Mouse (Mus musculus) kidney, postnatal 0 days (tissue): ENCODE measurements around the gene Clmp. TPM values are rescaled to one million over a fixed set of nuclear protein-coding genes. Genes with fewer than 3 reads are reported as not detected.

ENCODE experiments used
- ATAC-seq: fragments of 200-750 bp; cut with Nextera tagmentation; replicated peaks from 2 replicates; pipeline ENCODE4 v1.8.0; 2017; ENCODE audit warnings: low read depth, moderate number of reproducible peaks, moderate TSS enrichment, moderate library complexity; ENCODE audit not compliant: low FRiP score
- DNase-seq: peaks from one replicate; pipeline ENCODE4 v3.0.0-alpha.2; 2016; ENCODE audit warnings: low spot score
- H3K27ac ChIP-seq: fragments of 300-500 bp; sonication (generic); 2 replicates; pipeline ENCODE4 v1.5.1; 2014; ENCODE audit warnings: mild to moderate bottlenecking
- H3K27me3 ChIP-seq: fragments of 300-500 bp; sonication (generic); 2 replicates; pipeline ENCODE4 v1.6.1; 2014; ENCODE audit warnings: low read length, mixed read lengths; ENCODE audit not compliant: insufficient read depth
- H3K36me3 ChIP-seq: fragments of 300-500 bp; sonication (generic); 2 replicates; pipeline ENCODE4 v1.6.1; 2014; ENCODE audit warnings: low read length, mixed read lengths; ENCODE audit not compliant: insufficient read depth
- H3K4me1 ChIP-seq: fragments of 300-500 bp; sonication (generic); replicated peaks from 2 replicates; pipeline ENCODE4 v1.6.1; 2014; ENCODE audit warnings: antibody characterized with exemption, low read length, mixed read lengths; ENCODE audit not compliant: insufficient read depth
- H3K4me2 ChIP-seq: fragments of 300-500 bp; sonication (generic); 2 replicates; pipeline ENCODE4 v1.6.1; 2014; ENCODE audit warnings: mild to moderate bottlenecking, low read length, moderate library complexity, mixed read lengths
- H3K4me3 ChIP-seq: fragments of 300-500 bp; sonication (generic); replicated peaks from 2 replicates; pipeline ENCODE4 v1.5.1; 2014; ENCODE audit warnings: low read depth, low read length
- H3K9ac ChIP-seq: fragments of 300-500 bp; sonication (generic); 2 replicates; pipeline ENCODE4 v1.6.1; 2014; ENCODE audit warnings: low read depth, low read length
- H3K9me3 ChIP-seq: fragments of 300-500 bp; sonication (generic); replicated peaks from 2 replicates; pipeline ENCODE4 v1.6.1; 2016; ENCODE audit warnings: low read length, inconsistent platforms, mixed read lengths
- CTCF ChIP-seq: IDR thresholded peaks from 2 replicates; pipeline ENCODE4 v1.5.1; 2016; ENCODE audit warnings: antibody characterized with exemption, low read depth, mild to moderate bottlenecking, moderate library complexity
- WGBS: fragments of 180-500 bp; shearing (Covaris S2); extraction: QIAGEN DNeasy Blood & Tissue Kit; methylation state at CpG from one replicate; pipeline ENCODE4 v1.1.7; 2014; 5-methylcytosine and 5-hydroxymethylcytosine counted together
- polyA plus RNA-seq: library from polyadenylated mRNA; unstranded; fragments of >200 nt; fragmentation: Nextera tagmentation; extraction: Ambion mirVana; gene quantifications from 2 replicates; pipeline ENCODE4 v1.2.1, GENCODE M21; 2015

The Clmp gene
- polyA plus RNA-seq, 1 experiment from 2014 or later, result 23.6 TPM

- no peaks in the 10 kb centered on the region for H3K36me3 ChIP-seq
- WGBS, result 85% methylated on average over 3 of the region's 3 CpGs
- H3K27ac ChIP-seq, result no peak within 1 kb of the TSS
- no peak within 1 kb of the TSS for H3K4me2 ChIP-seq
- no peak for DNase-seq
- no peaks in the 10 kb centered on the region for H3K27me3 ChIP-seq
- no peak for ATAC-seq
- no peaks in the 10 kb centered on the region for H3K4me1 ChIP-seq
- no peak within 1 kb of the TSS for H3K4me3 ChIP-seq
- H3K9me3 ChIP-seq, result no peaks in the 10 kb centered on the region
- no peak within 1 kb of the TSS for H3K9ac ChIP-seq
- TF ChIP-seq CTCF, result no peak
These were observed 15.4 kb upstream of the Clmp start, which contains the start of gene Gm21915 for GRCm38 (mm10) chr9:40670313-40670712. TSS of gene Gm21915 (plus strand) at chr9:40670613.

DNA sequence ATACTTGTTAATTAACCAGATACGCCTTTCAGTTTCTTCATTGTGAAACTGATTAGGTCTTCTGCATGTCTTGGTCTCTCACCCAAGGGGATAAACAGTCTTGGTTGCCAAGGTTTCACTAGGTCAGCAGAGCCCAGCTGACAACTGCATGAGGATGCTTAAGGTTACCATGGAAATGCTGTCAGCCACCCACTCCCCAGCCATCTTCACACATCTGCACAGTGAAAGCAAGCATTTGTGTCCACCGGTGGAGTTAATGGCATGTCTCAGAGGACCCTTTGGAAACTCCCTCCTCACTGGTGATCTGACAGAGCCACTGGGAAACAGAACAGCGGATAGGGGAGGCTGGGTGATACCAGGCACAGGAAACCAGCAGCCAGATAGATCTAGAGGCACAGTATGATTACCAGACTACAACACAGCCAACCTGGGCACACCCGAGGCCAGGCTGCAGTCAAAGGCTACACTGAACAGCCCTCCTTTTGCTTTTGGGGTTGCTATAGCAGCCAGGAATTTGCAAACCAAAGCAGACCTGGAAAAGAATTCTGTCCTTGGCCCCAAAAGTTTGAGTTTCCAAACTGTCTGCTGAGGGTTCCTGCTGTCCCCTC lies 14.3 kb upstream of the Clmp start:
- no peak overlapping the region for H3K27ac ChIP-seq
- DNase-seq (no peak), ATAC-seq (no peak)

GRCm38 (mm10) chr9:40675203-40675958 lies 10.4 kb upstream of the Clmp start:
- TF ChIP-seq CTCF, result no peak
- peak; percentile 65 for DNase-seq

More for the DNA sequence above, 14.3 kb upstream of the Clmp start:
- Histone ChIP-seq H3K4me1 (no peaks in the 10 kb centered on the region), H3K9ac (no peak overlapping the region), H3K4me2 (no peak overlapping the region), H3K36me3 (no peaks in the 10 kb centered on the region), H3K27me3 (no peaks in the 10 kb centered on the region), H3K9me3 (no peaks in the 10 kb centered on the region), H3K4me3 (no peak overlapping the region)
- WGBS, result 46% methylated on average over 4 of the region's 4 CpGs
- no peak for TF ChIP-seq CTCF

DNA sequence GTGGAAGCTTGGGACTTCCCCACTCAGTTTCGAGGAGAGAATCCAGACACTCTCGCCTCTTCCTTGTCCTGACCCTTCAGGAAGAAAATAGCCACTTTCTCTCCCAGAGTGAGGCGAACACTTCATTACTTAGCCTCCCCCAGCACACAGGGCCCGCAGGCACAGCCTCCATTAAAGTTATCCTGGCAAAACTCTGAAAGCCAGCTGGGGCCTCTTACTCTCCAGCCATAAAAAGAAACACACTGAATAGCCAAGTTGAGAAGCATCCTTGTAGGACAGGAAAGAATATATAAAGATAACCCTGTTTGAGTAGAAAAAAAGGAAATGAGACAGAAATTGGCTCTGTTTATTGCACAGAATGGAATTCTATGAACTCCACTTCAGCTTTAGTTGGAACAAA lies 7.1 kb upstream of the Clmp start:
- Histone ChIP-seq H3K27ac (no peak overlapping the region), H3K27me3 (no peaks in the 10 kb centered on the region), H3K4me1 (no peaks in the 10 kb centered on the region), H3K9ac (no peak overlapping the region), H3K4me3 (no peak overlapping the region), H3K4me2 (no peak overlapping the region), H3K36me3 (no peaks in the 10 kb centered on the region), H3K9me3 (no peaks in the 10 kb centered on the region)
- ATAC-seq (no peak), DNase-seq (no peak)
- WGBS, result 62% methylated on average over 4 of the region's 4 CpGs
- TF ChIP-seq CTCF, result no peak

More at GRCm38 (mm10) chr9:40675203-40675958, 10.4 kb upstream of the Clmp start:
- Histone ChIP-seq H3K4me2 (no peak overlapping the region), H3K9me3 (no peaks in the 10 kb centered on the region), H3K9ac (no peak overlapping the region), H3K27me3 (no peaks in the 10 kb centered on the region), H3K36me3 (no peaks in the 10 kb centered on the region), H3K4me3 (no peak overlapping the region), H3K4me1 (no peaks in the 10 kb centered on the region), H3K27ac (no peak overlapping the region)
- peak; percentile 43; the same call in 1 of the 2 replicates for ATAC-seq
- 56% methylated on average over 12 of the region's 12 CpGs for WGBS

- Histone ChIP-seq H3K27me3 (no peaks in the 10 kb centered on the region), H3K9ac (peak overlapping the region; percentile 73), H3K4me1 (peaks cover 5% of the 10 kb centered on the region), H3K9me3 (no peaks in the 10 kb centered on the region), H3K27ac (peak overlapping the region; percentile 81; the same call in 1 of the 2 replicates), H3K4me3 (peak overlapping the region; percentile 70), H3K36me3 (no peaks in the 10 kb centered on the region), H3K4me2 (peak overlapping the region; percentile 92)
- TF ChIP-seq CTCF, result peak; percentile 0
- peak; percentile 12; the same call in 1 of the 2 replicates for ATAC-seq
- peak; percentile 51 for DNase-seq
- WGBS, result 1% methylated on average over 23 of the region's 23 CpGs
These were observed 698 bp downstream of the Clmp start for GRCm38 (mm10) chr9:40686421-40686899.

DNA sequence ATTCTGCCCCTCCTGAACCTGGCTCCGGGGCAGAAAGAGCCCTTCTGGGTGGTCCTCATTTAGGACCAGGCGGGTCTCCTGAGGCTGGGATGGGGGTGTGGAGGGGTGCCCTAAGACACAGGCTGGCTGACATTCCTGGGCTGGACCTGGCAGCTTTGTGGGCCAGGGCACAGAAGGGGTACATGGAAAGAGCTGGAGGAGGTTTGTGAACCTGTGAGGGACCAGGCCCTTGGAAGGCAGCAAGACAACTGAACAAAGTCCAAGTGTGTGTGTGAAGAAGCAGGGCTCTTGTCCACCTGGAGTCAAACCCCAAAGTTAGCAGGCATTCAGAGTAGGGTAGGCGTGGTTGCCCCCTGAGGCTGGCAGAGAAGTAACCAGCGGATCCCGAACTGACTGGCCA lies 1.3 kb downstream of the Clmp start:
- no peaks in the 10 kb centered on the region for H3K27me3 ChIP-seq
- H3K4me1 ChIP-seq, result peaks cover 5% of the 10 kb centered on the region
- H3K36me3 ChIP-seq, result no peaks in the 10 kb centered on the region
- no peaks in the 10 kb centered on the region for H3K9me3 ChIP-seq
- WGBS, result 40% methylated on average over 5 of the region's 5 CpGs
- peak overlapping the region; percentile 70 for H3K4me3 ChIP-seq
- no peak for TF ChIP-seq CTCF
- 0 out of 2 replicates have a peak overlapping the region, but pooled peaks have one; percentile 81 for H3K27ac ChIP-seq
- ATAC-seq (no peak), DNase-seq (no peak)
- peak overlapping the region; percentile 92 for H3K4me2 ChIP-seq
- peak overlapping the region; percentile 73 for H3K9ac ChIP-seq
